In genomic region chr8:119802592-119802991, GRCm38 (mm10) we compare ENCODE assay signal across 12 mouse cellular contexts. TPM values are rescaled to one million over a fixed set of nuclear protein-coding genes. Genes with fewer than 3 reads are reported as not detected.
DNase-seq lines count a peak whose midpoint lies in the region; ATAC-seq and TF ChIP-seq lines count a peak whose summit lies in the region.
"Had no signal": no experiment of that assay in that cellular context is flagged by ENCODE, and none has a peak within 500 bp of the region (broad histone marks: within the 10 kb centered on the region; RNA-seq: fewer than 3 reads in every experiment).

No protein-coding gene starts in this region.

- ATAC-seq in hindbrain, postnatal 0 days: no peak
- no peak for ATAC-seq in hindbrain, embryonic 16.5 days
- no peak for ATAC-seq in stomach, postnatal 0 days (ENCODE audit: low FRiP score, low TSS enrichment)

- H3K27ac ChIP-seq in hindbrain, postnatal 0 days: no peak overlapping the region
- no peak overlapping the region for H3K27ac ChIP-seq in hindbrain, embryonic 16.5 days (ENCODE audit: low read depth, low read length)
- no peak overlapping the region for H3K27ac ChIP-seq in spleen, adult 2 months (ENCODE audit: insufficient read depth, low read length)
- no peak overlapping the region for H3K27ac ChIP-seq in stomach, postnatal 0 days (replicated peaks)
- no peak overlapping the region for H3K27ac ChIP-seq in limb, embryonic 10.5 days
- H3K27ac ChIP-seq: midbrain, embryonic 12.5 days; neural tube, embryonic 15.5 days had no signal

- TF ChIP-seq CTCF in hindbrain, postnatal 0 days (IDR thresholded peaks at IDR 0.05; ENCODE audit: low read depth): peak; percentile 53
- TF ChIP-seq CTCF in spleen, adult 2 months (IDR thresholded peaks at IDR 0.05; ENCODE audit: extremely low read depth, insufficient read depth, insufficient read length, insufficient replicate concordance): peak; percentile 9; the same call in 1 of the 2 replicates
- TF ChIP-seq CTCF in stomach, postnatal 0 days (IDR thresholded peaks at IDR 0.05; ENCODE audit: low read depth): peak; percentile 62

- no peaks in the 10 kb centered on the region for H3K27me3 ChIP-seq in hindbrain, postnatal 0 days (ENCODE audit: insufficient read depth, low read length)
- no peaks in the 10 kb centered on the region for H3K27me3 ChIP-seq in hindbrain, embryonic 16.5 days (replicated peaks; ENCODE audit: control insufficient read depth, insufficient read depth, low read length)
- H3K27me3 ChIP-seq in spleen, adult 2 months (ENCODE audit: control insufficient read depth, insufficient read depth, low read length): no peaks in the 10 kb centered on the region
- no peaks in the 10 kb centered on the region for H3K27me3 ChIP-seq in stomach, postnatal 0 days (ENCODE audit: control insufficient read depth, insufficient read depth, low read length)
- no peaks in the 10 kb centered on the region for H3K27me3 ChIP-seq in limb, embryonic 10.5 days (ENCODE audit: low read depth, poor library complexity, severe bottlenecking)
- H3K27me3 ChIP-seq: midbrain, embryonic 12.5 days; neural tube, embryonic 15.5 days had no signal

- no peak overlapping the region for H3K4me3 ChIP-seq in hindbrain, postnatal 0 days (ENCODE audit: low read length)
- H3K4me3 ChIP-seq in hindbrain, embryonic 16.5 days (ENCODE audit: low read length): no peak overlapping the region
- H3K4me3 ChIP-seq in spleen, adult 2 months (ENCODE audit: extremely low read depth, insufficient read depth, insufficient read length): no peak overlapping the region
- no peak overlapping the region for H3K4me3 ChIP-seq in stomach, postnatal 0 days (ENCODE audit: low read depth, low read length)
- no peak overlapping the region for H3K4me3 ChIP-seq in limb, embryonic 10.5 days
- H3K4me3 ChIP-seq: heart, embryonic 12.5 days; midbrain, embryonic 12.5 days; neural tube, embryonic 15.5 days had no signal

- 100% methylated on average over 1 of the region's 1 CpGs for WGBS in hindbrain, postnatal 0 days
- WGBS in hindbrain, embryonic 16.5 days: 100% methylated on average over 1 of the region's 1 CpGs
- 91% methylated on average over 1 of the region's 1 CpGs for WGBS in spleen, adult 2 months
- WGBS in stomach, postnatal 0 days: 96% methylated on average over 1 of the region's 1 CpGs
- WGBS in limb, embryonic 10.5 days: 88% methylated on average over 1 of the region's 1 CpGs

- no peak overlapping the region for H3K4me2 ChIP-seq in hindbrain, postnatal 0 days (ENCODE audit: low read depth, low read length)
- no peak overlapping the region for H3K4me2 ChIP-seq in hindbrain, embryonic 16.5 days (ENCODE audit: low read length)
- no peak overlapping the region for H3K4me2 ChIP-seq in stomach, postnatal 0 days (replicated peaks; ENCODE audit: low read depth)
- H3K4me2 ChIP-seq: heart, embryonic 12.5 days; midbrain, embryonic 12.5 days; neural tube, embryonic 15.5 days had no signal

- no peaks in the 10 kb centered on the region for H3K36me3 ChIP-seq in hindbrain, postnatal 0 days (ENCODE audit: insufficient read depth, low read length)
- H3K36me3 ChIP-seq in hindbrain, embryonic 16.5 days (ENCODE audit: control insufficient read depth, insufficient read depth, low read length): no peaks in the 10 kb centered on the region
- no peaks in the 10 kb centered on the region for H3K36me3 ChIP-seq in spleen, adult 2 months (ENCODE audit: control insufficient read depth, insufficient read depth, low read length)
- no peaks in the 10 kb centered on the region for H3K36me3 ChIP-seq in stomach, postnatal 0 days (ENCODE audit: control insufficient read depth, insufficient read depth, low read length)
- peaks cover under 1% of the 10 kb centered on the region; the same call in 1 of the 2 replicates for H3K36me3 ChIP-seq in limb, embryonic 10.5 days
- H3K36me3 ChIP-seq: heart, embryonic 12.5 days; midbrain, embryonic 12.5 days; neural tube, embryonic 15.5 days had no signal

- no peak for DNase-seq in hindbrain, postnatal 0 days (ENCODE audit: low spot score)
- no peak for DNase-seq in spleen, adult 2 months (ENCODE audit: low read depth in 1 of 2, low spot score in 2 of 2)
- no peak for DNase-seq in spleen, postnatal 14 days (ENCODE audit: low spot score in 2 of 2)
- DNase-seq in WW6 (ENCODE audit: low read depth, low spot score): peak; percentile 67
- DNase-seq in stomach, postnatal 0 days (ENCODE audit: low spot score): no peak
- DNase-seq in limb, embryonic 10.5 days (ENCODE audit: low spot score): no peak
- no peak for DNase-seq in urinary bladder, postnatal 4 days (ENCODE audit: low spot score in 2 of 2)
- DNase-seq: cerebellum, adult 9-11 months had no signal

- TF ChIP-seq POLR2A in spleen, adult 2 months (IDR thresholded peaks at IDR 0.05; ENCODE audit: low read depth, low read length): no peak

- TF ChIP-seq EP300 in stomach, postnatal 0 days (optimal IDR thresholded peaks at IDR 0.05): no peak

- H3K9me3 ChIP-seq in hindbrain, postnatal 0 days (ENCODE audit: low read length): no peaks in the 10 kb centered on the region
- H3K9me3 ChIP-seq in hindbrain, embryonic 16.5 days (ENCODE audit: control insufficient read depth, low read length): no peaks in the 10 kb centered on the region
- no peaks in the 10 kb centered on the region for H3K9me3 ChIP-seq in stomach, postnatal 0 days (ENCODE audit: control insufficient read depth, low read length)
- H3K9me3 ChIP-seq in limb, embryonic 10.5 days (replicated peaks): no peaks in the 10 kb centered on the region
- H3K9me3 ChIP-seq: heart, embryonic 12.5 days; midbrain, embryonic 12.5 days; neural tube, embryonic 15.5 days had no signal

- no peak overlapping the region for H3K9ac ChIP-seq in hindbrain, postnatal 0 days (replicated peaks; ENCODE audit: low read length)
- H3K9ac ChIP-seq in hindbrain, embryonic 16.5 days (ENCODE audit: low read depth, low read length): no peak overlapping the region
- no peak overlapping the region for H3K9ac ChIP-seq in stomach, postnatal 0 days (ENCODE audit: low read length)
- H3K9ac ChIP-seq: heart, embryonic 12.5 days; midbrain, embryonic 12.5 days; neural tube, embryonic 15.5 days had no signal

- H3K4me1 ChIP-seq in hindbrain, postnatal 0 days (ENCODE audit: insufficient read depth, low read length): peaks cover 20% of the 10 kb centered on the region
- peaks cover 30% of the 10 kb centered on the region for H3K4me1 ChIP-seq in hindbrain, embryonic 16.5 days (ENCODE audit: control insufficient read depth, insufficient read depth, low read depth, low read length)
- peaks cover 20% of the 10 kb centered on the region; the same call in 1 of the 2 replicates for H3K4me1 ChIP-seq in spleen, adult 2 months (ENCODE audit: control insufficient read depth, insufficient read depth, insufficient read length)
- no peaks in the 10 kb centered on the region for H3K4me1 ChIP-seq in stomach, postnatal 0 days (replicated peaks; ENCODE audit: control insufficient read depth, insufficient read depth)
- H3K4me1 ChIP-seq in limb, embryonic 10.5 days: peaks cover 27% of the 10 kb centered on the region

RNA-seq across cellular contexts. Expression of gene Tldc1, which starts 24.4 kb away (rescaled TPM):
- 20.2 and 21.2 TPM in 2 replicates for total RNA-seq in hindbrain, postnatal 0 days (2014; rRNA removed)
- 7.4 and 8.4 TPM in 2 replicates for polyA plus RNA-seq in hindbrain, postnatal 0 days (2015; fragmentation: Nextera tagmentation; extraction: Ambion mirVana)
- 11.4 and 13.4 TPM in 2 replicates for polyA plus RNA-seq in hindbrain, embryonic 16.5 days (2015; fragmentation: Nextera tagmentation; extraction: Ambion mirVana)
- polyA plus RNA-seq in spleen, adult 2 months (2012; rRNA removed): 4.8 and 6.2 TPM in 2 replicates
- 9.1 and 10.7 TPM in 2 replicates for polyA plus RNA-seq in stomach, postnatal 0 days (2015; fragmentation: Nextera tagmentation; extraction: Ambion mirVana)
- 13.1 and 14.6 TPM in 2 replicates for polyA plus RNA-seq in limb, embryonic 10.5 days (2016; fragmentation: Nextera tagmentation; extraction: Ambion mirVana)

RNA-seq across cellular contexts. Expression of gene Cotl1, which starts 37.8 kb away (rescaled TPM):
- 263 and 269 TPM in 2 replicates for total RNA-seq in hindbrain, postnatal 0 days (2014; rRNA removed)
- polyA plus RNA-seq in hindbrain, postnatal 0 days (2015; fragmentation: Nextera tagmentation; extraction: Ambion mirVana): 85.4 and 87.8 TPM in 2 replicates
- 112 and 127 TPM in 2 replicates for polyA plus RNA-seq in hindbrain, embryonic 16.5 days (2015; fragmentation: Nextera tagmentation; extraction: Ambion mirVana)
- 606 and 770 TPM in 2 replicates for polyA plus RNA-seq in spleen, adult 2 months (2012; rRNA removed)
- 100 and 106 TPM in 2 replicates for polyA plus RNA-seq in stomach, postnatal 0 days (2015; fragmentation: Nextera tagmentation; extraction: Ambion mirVana)
- 53.2 and 94.6 TPM in 2 replicates for polyA plus RNA-seq in limb, embryonic 10.5 days (2016; fragmentation: Nextera tagmentation; extraction: Ambion mirVana)

RNA-seq across cellular contexts. Expression of gene Klhl36, which starts 59.5 kb away (rescaled TPM):
- total RNA-seq in hindbrain, postnatal 0 days (2014; rRNA removed): 36.6 and 37.3 TPM in 2 replicates
- 20.6 and 22.0 TPM in 2 replicates for polyA plus RNA-seq in hindbrain, postnatal 0 days (2015; fragmentation: Nextera tagmentation; extraction: Ambion mirVana)
- 20.3 and 20.5 TPM in 2 replicates for polyA plus RNA-seq in hindbrain, embryonic 16.5 days (2015; fragmentation: Nextera tagmentation; extraction: Ambion mirVana)
- polyA plus RNA-seq in spleen, adult 2 months (2012; rRNA removed): 27.2 and 54.6 TPM in 2 replicates
- 9.0 and 10.0 TPM in 2 replicates for polyA plus RNA-seq in stomach, postnatal 0 days (2015; fragmentation: Nextera tagmentation; extraction: Ambion mirVana)
- 7.2 and 7.9 TPM in 2 replicates for polyA plus RNA-seq in limb, embryonic 10.5 days (2016; fragmentation: Nextera tagmentation; extraction: Ambion mirVana)

Comparison
In these comparisons a context has a peak if more than half of its experiments do, and no peak if none do; other contexts are left out.
1. CTCF ChIP-seq: peak in every context shown above with its lines; median percentile 62 in stomach, postnatal 0 days; 53 in hindbrain, postnatal 0 days; 9 in spleen, adult 2 months.